Mouse (Mus musculus) ES-E14 (cell line): ENCODE results near the gene Cped1. TPM values are rescaled to one million over a fixed set of nuclear protein-coding genes. Genes with fewer than 3 reads are reported as not detected.

Experiments used
- DNase-seq: peaks from one replicate; pipeline ENCODE4 v3.0.0-alpha.2; 2013; ENCODE audit warnings: low read depth, low spot score
- H3K27ac ChIP-seq: 2 replicates; pipeline ENCODE4 v1.5.1; 2012; ENCODE audit warnings: low read depth, mild to moderate bottlenecking, low read length, moderate library complexity, mixed read lengths; ENCODE audit not compliant: poor library complexity, insufficient read depth, severe bottlenecking
- H3K36me3 ChIP-seq: 2 replicates; pipeline ENCODE4 v1.6.1; 2012; ENCODE audit warnings: mild to moderate bottlenecking, low read length, moderate library complexity, mixed read lengths; ENCODE audit not compliant: control insufficient read depth, poor library complexity, insufficient read depth, severe bottlenecking
- H3K4me1 ChIP-seq, 2 experiments: fragments of 150-350 bp in 1 of 2; sonication (generic) in 1 of 2; 2 replicates each; pipeline ENCODE4 v1.6.1; 2012; ENCODE audit warnings: low read length in 2 of 2, mild to moderate bottlenecking in 1 of 2, mixed read lengths in 1 of 2; ENCODE audit not compliant: control insufficient read depth in 2 of 2, insufficient read depth in 2 of 2, poor library complexity in 1 of 2
- H3K4me3 ChIP-seq, 2 experiments: fragments of 150-350 bp in 1 of 2; sonication (generic) in 1 of 2; 2 replicates each; pipeline ENCODE4 v1.5.1; 2012; ENCODE audit warnings: low read length in 2 of 2, low read depth in 1 of 2, mild to moderate bottlenecking in 1 of 2, mixed read lengths in 1 of 2; ENCODE audit not compliant: insufficient read depth in 1 of 2, poor library complexity in 1 of 2, severe bottlenecking in 1 of 2
- H3K9ac ChIP-seq: 2 replicates; pipeline ENCODE4 v1.6.1; 2012; ENCODE audit warnings: low read depth, mild to moderate bottlenecking, low read length, mixed read lengths; ENCODE audit not compliant: poor library complexity, insufficient read depth, severe bottlenecking
- H3K9me3 ChIP-seq: fragments of 150-350 bp; sonication (generic); 2 replicates; pipeline ENCODE4 v1.6.1; 2012; ENCODE audit warnings: low read depth, mild to moderate bottlenecking, low read length; ENCODE audit not compliant: control insufficient read depth, insufficient read depth
- CHD2 ChIP-seq: IDR thresholded peaks from 2 replicates; pipeline ENCODE4 v1.6.1; 2014; ENCODE audit warnings: mild to moderate bottlenecking, low read depth, low read length, inconsistent platforms
- HCFC1 ChIP-seq: IDR thresholded peaks from 2 replicates; pipeline ENCODE4 v1.6.1; 2012; ENCODE audit warnings: low read length, inconsistent platforms, borderline replicate concordance; ENCODE audit not compliant: insufficient read depth
- MAFK ChIP-seq: IDR thresholded peaks from 2 replicates; pipeline ENCODE4 v1.6.1; 2014; ENCODE audit warnings: mild to moderate bottlenecking, low read depth, low read length, inconsistent platforms; ENCODE audit not compliant: insufficient read depth
- ZC3H11A ChIP-seq: IDR thresholded peaks from 2 replicates; pipeline ENCODE4 v1.6.1; 2012; ENCODE audit warnings: low read depth, mild to moderate bottlenecking, inconsistent platforms, low read length, borderline replicate concordance
- ZNF384 ChIP-seq: IDR thresholded peaks from 2 replicates; pipeline ENCODE4 v1.6.1; 2012; ENCODE audit warnings: low read depth, low read length, inconsistent platforms
- in situ Hi-C, 2 experiments: fragments of 600-800 bp; cut with MboI; formaldehyde crosslinking; loops; one replicate each; pipeline ENCODE4 v1.15.1; 2025; ENCODE audit warnings: low sequenced_read_pairs in 2 of 2, inconsistent platforms in 1 of 2; ENCODE audit not compliant: unreplicated experiment in 2 of 2
- total RNA-seq: library from RNA; depleted of rRNA; stranded (reverse); fragments of 300-350 nt; gene quantifications from 2 replicates; pipeline ENCODE4 v1.2.3, GENCODE M21; 2012; rRNA removed

Cped1 gene
- total RNA-seq, 1 experiment: 0.31 TPM

- TF ChIP-seq CHD2: no peak
- TF ChIP-seq ZC3H11A: no peak
- TF ChIP-seq HCFC1: no peak
- TF ChIP-seq MAFK: no peak
- no peak for TF ChIP-seq ZNF384
- no peak for DNase-seq
- Histone ChIP-seq H3K4me3 (no peak overlapping the region), H3K9ac (no peak overlapping the region), H3K4me1 (peaks cover 2 to 6% of the 10 kb centered on the region in 2 experiments; a peak in 1 of 4 replicates), H3K36me3 (no peaks in the 10 kb centered on the region), H3K9me3 (no peaks in the 10 kb centered on the region), H3K27ac (no peak overlapping the region)
- in situ Hi-C loops: no loop called here
These were observed 306.3 kb downstream of the Cped1 start for GRCm38 (mm10) chr6:22292056-22292455.

DNA sequence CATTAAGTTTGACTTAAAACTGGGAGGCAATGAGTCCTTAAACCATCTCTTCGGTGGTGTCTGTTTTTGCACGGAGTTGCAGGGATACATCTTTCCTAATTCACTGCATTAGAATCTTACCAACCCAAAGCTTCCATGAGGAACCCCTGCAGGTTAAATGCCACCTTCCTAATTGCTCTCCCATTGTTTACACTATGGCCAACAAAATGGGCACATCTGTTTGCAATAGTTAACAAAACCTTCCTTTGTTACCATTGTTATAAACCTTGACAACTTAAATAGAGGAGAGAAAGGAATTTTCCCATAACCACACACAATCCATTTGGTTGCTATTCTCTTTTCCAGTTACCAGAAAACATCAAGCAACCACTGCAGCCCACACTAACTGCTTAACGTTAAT lies 308.2 kb downstream of the Cped1 start:
- Histone ChIP-seq H3K4me3 (no peak overlapping the region), H3K4me1 (peaks cover 0 to 4% of the 10 kb centered on the region in 2 experiments; a peak in 1 of 4 replicates), H3K36me3 (no peaks in the 10 kb centered on the region), H3K9me3 (no peaks in the 10 kb centered on the region), H3K27ac (no peak overlapping the region), H3K9ac (no peak overlapping the region)
- no peak for DNase-seq
- TF ChIP-seq ZC3H11A: no peak
- TF ChIP-seq MAFK: no peak
- no peak for TF ChIP-seq HCFC1
- in situ Hi-C loops: no loop called here

DNA sequence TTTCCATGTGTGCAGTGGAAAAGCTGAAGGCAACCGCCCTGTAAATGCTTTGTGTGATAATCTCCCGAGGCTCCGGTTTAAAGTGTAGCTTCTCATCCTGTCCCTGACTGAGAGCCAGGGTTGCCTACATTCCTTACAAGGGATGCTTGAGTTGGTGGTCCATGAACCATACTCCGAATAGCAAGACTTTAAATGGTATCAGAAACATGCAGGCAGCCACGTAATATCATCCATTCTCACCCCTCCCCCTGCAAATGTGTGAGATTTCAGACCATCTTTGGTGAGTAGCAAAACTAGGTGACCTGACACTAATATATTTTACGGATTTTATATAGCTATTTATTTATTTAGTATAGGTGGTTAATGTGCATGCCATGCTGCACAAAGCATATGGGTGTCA lies 311.3 kb downstream of the Cped1 start:
- Histone ChIP-seq H3K9ac (no peak overlapping the region), H3K4me1 (peaks cover 0 to 3% of the 10 kb centered on the region in 2 experiments; a peak in 1 of 4 replicates), H3K4me3 (no peak overlapping the region), H3K36me3 (no peaks in the 10 kb centered on the region), H3K9me3 (no peaks in the 10 kb centered on the region), H3K27ac (no peak overlapping the region)
- DNase-seq: no peak
- no peak for TF ChIP-seq ZC3H11A
- in situ Hi-C loops: no loop called here

DNA sequence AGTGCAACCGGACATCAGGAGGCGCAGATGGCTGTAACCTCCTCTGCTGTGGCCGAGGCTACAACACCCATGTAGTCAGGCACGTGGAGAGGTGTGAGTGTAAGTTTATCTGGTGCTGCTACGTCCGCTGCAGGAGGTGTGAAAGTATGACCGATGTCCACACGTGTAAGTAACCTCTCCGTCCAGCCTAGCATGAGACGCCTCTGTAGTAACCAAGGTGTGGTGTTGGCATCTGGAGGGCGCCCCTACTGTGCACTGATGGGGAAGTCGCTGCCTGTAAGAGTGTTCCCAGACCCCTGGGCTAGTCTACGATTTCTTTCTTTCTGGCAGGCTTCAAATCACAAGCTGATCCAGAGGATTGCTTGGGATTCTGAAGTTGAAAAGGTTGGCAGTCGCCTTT lies 312.3 kb downstream of the Cped1 start:
- Histone ChIP-seq H3K27ac (peak overlapping the region; percentile 28; the same call in 1 of the 2 replicates), H3K4me1 (peaks cover 0 to 3% of the 10 kb centered on the region in 2 experiments; a peak in 1 of 4 replicates)
- in situ Hi-C loops: no loop called here

More for the DNA sequence above, 312.3 kb downstream of the Cped1 start:
- Histone ChIP-seq H3K9ac (no peak overlapping the region), H3K9me3 (no peaks in the 10 kb centered on the region), H3K4me3 (no peak overlapping the region), H3K36me3 (no peaks in the 10 kb centered on the region)
- TF ChIP-seq ZNF384 (no peak), ZC3H11A (no peak), HCFC1 (no peak), MAFK (no peak), CHD2 (no peak)
- DNase-seq: no peak

Other genes with a start within 250 kb of the Cped1 start
- 2.0 and 2.5 TPM in 2 replicates for gene Tspan12, start 133.4 kb upstream of the Cped1 start, total RNA-seq
- 14.3 and 19.9 TPM in 2 replicates for gene Ing3, start 36.3 kb upstream of the Cped1 start, total RNA-seq